Mouse (Mus musculus) C2C12 (cell line): ENCODE results near the gene Wdr45. TPM values are rescaled to one million over a fixed set of nuclear protein-coding genes. Genes with fewer than 3 reads are reported as not detected.
A peak's percentile ranks its signal among the peaks of the same experiment; 100 is the strongest.

ENCODE experiments used
- H3K27me3 ChIP-seq: one replicate; pipeline ENCODE4 v1.6.1; 2011; ENCODE audit not compliant: control insufficient read depth, insufficient read depth, insufficient read length
- H3K36me3 ChIP-seq: one replicate; pipeline ENCODE4 v1.6.1; 2011; ENCODE audit not compliant: control insufficient read depth, insufficient read depth
- H3K4me3 ChIP-seq: one replicate; pipeline ENCODE4 v1.5.1; 2011; ENCODE audit warnings: mild to moderate bottlenecking, control low read depth; ENCODE audit not compliant: poor library complexity, insufficient read depth, severe bottlenecking
- H3K79me2 ChIP-seq: one replicate; pipeline ENCODE4 v1.6.1; 2011; ENCODE audit not compliant: control insufficient read depth, insufficient read depth
- H3K79me3 ChIP-seq: one replicate; pipeline ENCODE4 v1.6.1; 2011; ENCODE audit warnings: low read depth, control low read depth
- H3ac ChIP-seq: one replicate; pipeline ENCODE3; 2011; ENCODE audit warnings: low read depth; ENCODE audit not compliant: control insufficient read depth, insufficient read length
- CEBPB ChIP-seq: IDR thresholded peaks from one replicate; pipeline ENCODE4 v1.6.1; 2011; ENCODE audit warnings: low read depth, mild to moderate bottlenecking, control low read depth, moderate library complexity
- CTCF ChIP-seq: IDR thresholded peaks from one replicate; pipeline ENCODE4 v1.5.1; 2011; ENCODE audit not compliant: control insufficient read depth, insufficient read depth, insufficient read length
- FOSL1 ChIP-seq: IDR thresholded peaks from one replicate; pipeline ENCODE4 v1.8.0; 2011; ENCODE audit warnings: mild to moderate bottlenecking, low read length; ENCODE audit not compliant: poor library complexity, insufficient read depth, severe bottlenecking
- MAX ChIP-seq: IDR thresholded peaks from one replicate; pipeline ENCODE4 v1.6.1; 2011; ENCODE audit warnings: mild to moderate bottlenecking, control low read depth
- MYOD1 ChIP-seq: IDR thresholded peaks from one replicate; pipeline ENCODE4 v1.6.1; 2011; ENCODE audit warnings: low read depth; ENCODE audit not compliant: control insufficient read depth, insufficient read length
- MYOG ChIP-seq: IDR thresholded peaks from one replicate; pipeline ENCODE4 v1.6.1; 2011; ENCODE audit not compliant: control insufficient read depth, insufficient read length; ENCODE audit errors: extremely low read depth
- USF1 ChIP-seq: IDR thresholded peaks from one replicate; pipeline ENCODE4 v1.6.1; 2011; ENCODE audit warnings: low read depth, mild to moderate bottlenecking, control low read depth, moderate library complexity
- polyA plus RNA-seq: library from polyadenylated mRNA; unstranded; fragments of >200 nt; fragmentation: generic; extraction: Trizol; gene quantifications from one replicate; pipeline ENCODE4 v1.2.1, GENCODE M21; 2012; ENCODE audit warnings: missing spikeins

Gene Wdr45
- polyA plus RNA-seq, 1 experiment: 18.4 TPM

DNA sequence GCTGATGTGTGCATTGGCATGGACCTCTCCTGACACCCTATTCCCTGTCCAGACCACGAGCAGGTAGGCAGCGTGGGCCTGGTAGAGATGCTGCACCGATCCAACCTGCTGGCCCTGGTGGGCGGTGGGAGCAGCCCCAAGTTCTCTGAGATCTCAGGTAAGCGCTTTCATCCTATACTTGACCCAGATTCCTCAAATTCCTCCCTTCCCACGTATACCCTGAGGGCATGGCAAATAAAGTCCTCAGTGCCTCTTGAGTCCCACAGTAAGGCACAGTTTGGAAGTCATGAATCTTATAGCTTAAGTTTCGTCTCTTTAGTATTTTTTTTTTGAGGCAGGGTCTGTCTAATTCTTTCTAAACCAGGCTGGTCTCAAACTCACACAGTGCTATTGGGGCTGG is 10.0 kb downstream of the Wdr45 start:
- Histone ChIP-seq H3K27me3 (no peaks in the 10 kb centered on the region), H3K79me2 (peaks cover 8% of the 10 kb centered on the region), H3K4me3 (no peak overlapping the region), H3K79me3 (no peaks in the 10 kb centered on the region), H3ac (no peak overlapping the region), H3K36me3 (no peaks in the 10 kb centered on the region)
- TF ChIP-seq MAX (no peak), CTCF (no peak), USF1 (no peak), MYOG (no peak), FOSL1 (no peak), MYOD1 (no peak), CEBPB (no peak)

DNA sequence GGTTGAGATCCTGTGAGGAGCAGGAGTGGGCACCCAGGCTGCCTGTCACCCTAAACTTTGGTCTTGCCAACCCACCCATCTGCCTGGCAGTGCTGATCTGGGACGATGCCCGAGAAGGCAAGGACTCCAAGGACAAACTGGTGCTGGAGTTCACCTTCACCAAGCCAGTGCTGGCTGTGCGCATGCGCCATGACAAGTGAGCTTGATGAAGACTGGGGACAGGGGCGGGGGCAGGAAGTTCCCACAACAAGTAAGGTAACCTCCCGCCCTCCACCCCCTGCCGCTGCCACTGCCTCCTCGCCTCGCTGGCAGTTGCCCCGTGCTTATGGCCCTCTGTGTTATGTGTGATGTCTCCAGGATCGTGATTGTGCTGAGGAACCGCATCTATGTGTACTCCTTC is 11.7 kb downstream of the Wdr45 start:
- Histone ChIP-seq H3K79me2 (peaks cover 8% of the 10 kb centered on the region), H3K4me3 (no peak overlapping the region), H3K79me3 (no peaks in the 10 kb centered on the region), H3ac (no peak overlapping the region), H3K27me3 (no peaks in the 10 kb centered on the region), H3K36me3 (no peaks in the 10 kb centered on the region)
- TF ChIP-seq CTCF: no peak
- no peak for TF ChIP-seq MYOD1
- TF ChIP-seq MYOG: no peak
- TF ChIP-seq MAX: no peak
- no peak for TF ChIP-seq FOSL1
- TF ChIP-seq CEBPB: no peak

DNA sequence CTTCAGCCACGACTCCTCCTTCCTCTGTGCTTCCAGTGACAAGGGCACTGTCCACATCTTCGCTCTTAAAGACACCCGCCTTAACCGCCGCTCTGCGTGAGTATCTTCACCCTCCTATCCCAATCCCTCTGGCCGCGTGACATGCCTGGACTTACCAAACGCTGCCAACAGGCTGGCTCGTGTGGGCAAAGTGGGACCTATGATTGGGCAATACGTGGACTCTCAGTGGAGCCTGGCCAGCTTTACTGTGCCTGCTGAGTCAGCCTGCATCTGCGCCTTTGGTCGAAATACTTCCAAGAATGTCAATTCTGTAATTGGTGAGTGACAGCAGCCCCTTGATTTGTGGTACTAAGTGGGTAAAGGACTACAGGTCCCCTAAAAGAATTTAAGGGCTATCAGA is 13.0 kb downstream of the Wdr45 start:
- no peak overlapping the region for H3ac ChIP-seq
- TF ChIP-seq FOSL1: no peak
- no peak for TF ChIP-seq CTCF
- no peak for TF ChIP-seq USF1
- TF ChIP-seq MAX: no peak
- peak; percentile 49 for TF ChIP-seq CEBPB
- no peak overlapping the region for H3K4me3 ChIP-seq
- H3K79me3 ChIP-seq: no peaks in the 10 kb centered on the region
- H3K27me3 ChIP-seq: no peaks in the 10 kb centered on the region
- H3K36me3 ChIP-seq: no peaks in the 10 kb centered on the region
- peaks cover 8% of the 10 kb centered on the region for H3K79me2 ChIP-seq

- Histone ChIP-seq H3K27me3 (no peaks in the 10 kb centered on the region), H3ac (peak within 1 kb of the TSS; percentile 76), H3K4me3 (peak within 1 kb of the TSS; percentile 45), H3K79me2 (no peaks in the 10 kb centered on the region), H3K36me3 (no peaks in the 10 kb centered on the region), H3K79me3 (no peaks in the 10 kb centered on the region)
- no peak for TF ChIP-seq MYOD1
- TF ChIP-seq MAX: peak; percentile 80
These were observed 14.2 kb downstream of the Wdr45 start, which contains the start of gene Praf2 for GRCm38 (mm10) chrX:7728215-7728921. TSS of gene Praf2 (plus strand) at chrX:7728439.

DNA sequence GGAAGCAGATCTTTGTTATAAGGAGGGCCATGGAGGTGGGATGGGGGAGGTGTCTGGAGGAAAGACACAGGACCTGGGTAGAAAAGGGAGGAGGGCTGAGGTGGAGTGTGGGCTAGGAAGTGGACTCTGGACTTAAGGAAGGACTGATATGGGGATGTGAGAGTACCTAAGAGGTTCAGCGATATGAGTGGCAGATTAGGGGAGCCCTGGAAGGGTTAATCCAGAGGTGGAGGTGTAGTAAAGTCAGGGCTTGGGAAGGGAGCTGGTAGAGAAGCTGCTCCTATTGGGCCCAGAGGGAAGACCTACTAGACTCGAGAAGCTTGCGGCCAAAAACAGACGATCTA is 14.8 kb downstream of the Wdr45 start:
- no peaks in the 10 kb centered on the region for H3K36me3 ChIP-seq
- H3K4me3 ChIP-seq: peak overlapping the region; percentile 45
- no peak for TF ChIP-seq CTCF
- TF ChIP-seq CEBPB: no peak
- H3K79me3 ChIP-seq: no peaks in the 10 kb centered on the region
- no peaks in the 10 kb centered on the region for H3K79me2 ChIP-seq
- H3K27me3 ChIP-seq: no peaks in the 10 kb centered on the region
- peak overlapping the region; percentile 76 for H3ac ChIP-seq

- H3K4me3 ChIP-seq: no peak overlapping the region
- H3K36me3 ChIP-seq: no peaks in the 10 kb centered on the region
- no peak overlapping the region for H3ac ChIP-seq
- no peaks in the 10 kb centered on the region for H3K79me2 ChIP-seq
- TF ChIP-seq MAX: no peak
- TF ChIP-seq MYOG: no peak
- no peak for TF ChIP-seq USF1
- TF ChIP-seq FOSL1: no peak
- TF ChIP-seq MYOD1: no peak
- TF ChIP-seq CEBPB: no peak
- TF ChIP-seq CTCF: no peak
- H3K79me3 ChIP-seq: no peaks in the 10 kb centered on the region
- H3K27me3 ChIP-seq: no peaks in the 10 kb centered on the region
These were observed 19.5 kb downstream of the Wdr45 start for GRCm38 (mm10) chrX:7733571-7734156.
